Mouse (Mus musculus) midbrain, embryonic 16.5 days (tissue): ENCODE measurements around the gene Mtf2. TPM values are rescaled to one million over a fixed set of nuclear protein-coding genes. Genes with fewer than 3 reads are reported as not detected.

Source experiments
- polyA plus RNA-seq: library from polyadenylated mRNA; unstranded; fragments of >200 nt; fragmentation: Nextera tagmentation; extraction: Ambion mirVana; gene quantifications from 2 replicates; pipeline ENCODE4 v1.2.1, GENCODE M21; 2015

Gene Mtf2
- polyA plus RNA-seq, 1 experiment from 2014 or later, result 92.4 TPM

Other genes starting within 250 kb of the Mtf2 start
- gene Ube2d2b, start 235.6 kb upstream of the Mtf2 start, polyA plus RNA-seq, result 0.10 and 0.16 TPM in 2 replicates
- 43.0 and 46.5 TPM in 2 replicates for gene Evi5, start 190.6 kb upstream of the Mtf2 start, polyA plus RNA-seq
- 62.5 and 72.6 TPM in 2 replicates for gene Rpl5, start 165.2 kb upstream of the Mtf2 start, polyA plus RNA-seq
- 57.9 and 67.8 TPM in 2 replicates for gene Fam69a, start 78.6 kb upstream of the Mtf2 start, polyA plus RNA-seq
- 17.1 and 23.3 TPM in 2 replicates for gene Tmed5, start 66.9 kb downstream of the Mtf2 start, polyA plus RNA-seq
- 2.5 and 2.7 TPM in 2 replicates for gene Ccdc18, start 67.2 kb downstream of the Mtf2 start, polyA plus RNA-seq
- 46.4 and 50.9 TPM in 2 replicates for gene Dr1, start 203.2 kb downstream of the Mtf2 start, polyA plus RNA-seq
- gene Pigg, start 246.9 kb downstream of the Mtf2 start, polyA plus RNA-seq, result 5.5 and 6.6 TPM in 2 replicates